Mouse (Mus musculus): ENCODE measurements around the gene Ndufc1.
"Not testable (repeated sequence)": the region's sequence is repeated elsewhere in the genome, so short reads cannot be mapped to it uniquely, and the experiment has no call there.

Ndufc1 gene

DNA sequence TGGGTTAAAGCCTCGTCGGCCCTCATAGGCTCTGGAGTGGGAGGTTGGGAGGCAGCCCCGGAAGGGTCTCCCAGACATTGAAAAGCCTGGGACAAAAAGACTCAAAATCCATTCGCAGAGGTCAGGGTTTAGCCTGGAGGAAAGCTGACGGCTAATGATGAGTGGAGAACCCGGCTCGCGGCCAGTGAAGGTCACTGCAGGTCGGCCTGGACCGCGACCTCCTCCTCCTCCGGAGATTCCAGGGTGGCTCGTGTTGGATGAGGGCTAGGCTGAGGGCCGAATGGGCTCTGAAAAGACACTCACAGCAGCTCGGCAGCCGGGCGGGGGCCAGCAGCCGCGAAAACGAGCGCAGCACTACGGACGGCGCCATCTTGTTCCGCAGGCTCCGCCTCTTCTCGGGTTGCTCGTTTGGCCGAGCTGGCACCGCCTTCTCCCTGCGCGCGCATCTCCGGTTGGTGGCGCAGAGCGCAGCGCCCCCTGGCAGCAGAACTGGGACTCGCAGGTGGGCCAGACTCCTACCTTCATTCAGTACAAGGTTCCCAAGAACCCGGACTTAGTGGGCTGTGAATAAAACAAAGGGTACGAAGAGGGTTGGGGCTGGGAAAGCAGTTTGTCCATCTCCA is at the start of gene Ndufc1:
Gene Ndufc1 (minus strand): TSS at position 428 of the 623 bp plus-strand sequence.
- peak; percentile 96 to 97 for DNase-seq (ENCODE audit: low spot score in 2 of 2)

DNA sequence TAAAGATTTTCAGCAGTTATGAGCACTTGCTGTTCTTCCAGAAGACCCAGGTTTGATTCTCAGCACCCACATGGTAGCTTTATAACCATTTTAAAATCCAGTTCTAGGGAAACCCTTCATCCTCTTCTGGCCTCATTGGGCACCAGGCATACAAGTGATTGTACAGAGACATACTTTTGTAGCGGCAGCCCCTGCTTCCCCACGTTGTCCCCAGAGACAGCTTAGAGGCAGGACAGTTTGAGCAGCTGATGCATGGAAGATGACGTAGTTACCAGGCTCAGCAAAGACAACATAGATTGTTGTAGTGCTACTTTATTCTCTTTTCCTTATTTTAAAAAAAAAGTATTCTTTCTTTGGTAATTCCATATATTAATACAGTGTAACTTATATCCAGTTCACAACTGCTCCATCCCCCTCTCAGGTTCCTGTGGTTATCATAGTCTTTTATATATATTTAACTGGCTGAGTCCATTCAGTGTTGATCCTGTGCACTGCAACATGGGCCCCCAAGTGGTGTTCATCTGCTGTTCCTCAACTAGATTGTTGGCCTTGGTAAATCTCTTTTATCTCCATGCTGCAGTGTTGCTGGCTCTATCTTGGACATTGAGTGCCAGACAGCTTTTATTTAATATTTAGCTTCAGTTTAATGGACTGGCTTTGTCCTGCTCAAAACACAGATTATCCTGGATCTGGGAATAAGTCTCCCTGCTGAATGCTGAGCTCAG is 26.2 kb upstream of the Ndufc1 start:
- DNase-seq (ENCODE audit: low spot score in 2 of 2) = no peak

DNA sequence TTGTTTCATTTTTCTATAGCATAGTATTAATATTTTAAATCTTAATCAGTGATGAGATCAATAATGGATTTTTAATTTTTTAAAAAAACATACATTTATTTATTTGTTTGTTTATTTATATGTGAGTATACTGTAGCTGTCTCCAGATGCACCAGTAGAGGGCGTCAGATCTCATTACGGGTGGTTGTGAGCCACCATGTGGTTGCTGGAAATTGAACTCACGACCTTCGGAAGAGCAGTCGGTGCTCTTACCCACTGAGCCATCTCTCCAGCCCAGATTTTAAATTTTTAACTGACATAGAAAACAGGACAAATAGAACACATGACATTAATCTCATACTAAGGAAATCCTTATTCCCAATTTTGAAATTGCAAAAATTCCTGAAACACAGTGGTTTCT is 25.6 kb upstream of the Ndufc1 start:
- DNase-seq (ENCODE audit: low spot score in 2 of 2) = not testable (repeated sequence)

DNA sequence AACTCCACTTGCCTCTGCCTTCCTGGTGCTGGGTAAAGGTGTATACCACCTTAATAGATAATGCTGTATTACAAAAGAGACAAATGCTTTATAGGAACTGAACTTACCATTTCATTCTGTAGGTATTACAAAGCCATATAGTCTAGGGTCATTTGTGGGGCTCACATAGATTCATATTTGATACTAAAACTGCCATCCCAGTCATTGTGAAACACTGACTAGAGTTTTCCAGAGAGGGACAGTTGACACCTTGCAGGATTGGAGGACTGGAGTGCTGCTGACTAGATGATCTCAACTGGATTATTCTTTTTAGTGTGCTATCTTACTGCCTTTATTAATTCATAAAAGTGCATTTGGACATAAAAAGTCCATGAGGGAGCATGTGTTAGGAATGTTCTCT is 16.6 kb upstream of the Ndufc1 start:
- DNase-seq (ENCODE audit: low spot score in 2 of 2) = no peak

DNA sequence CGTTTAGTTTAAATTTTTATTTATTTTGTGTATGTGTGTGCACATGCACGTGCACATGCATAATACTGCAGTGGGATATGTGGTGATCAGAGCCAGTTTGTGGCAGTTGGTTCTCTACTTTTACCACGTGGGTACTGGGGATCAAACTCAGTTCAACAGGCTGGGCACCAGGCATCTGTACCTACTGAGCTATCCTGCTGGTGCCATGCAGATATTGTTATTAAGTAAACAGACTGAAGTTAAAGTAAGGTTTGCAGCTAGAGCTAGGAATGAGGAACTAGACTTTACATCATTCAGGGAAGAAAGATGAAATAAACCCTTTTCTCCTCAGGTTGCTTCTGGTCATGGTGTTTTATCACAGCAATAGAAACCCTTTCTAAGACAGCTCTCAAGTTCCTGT is 13.1 kb upstream of the Ndufc1 start:
- no peak for DNase-seq (ENCODE audit: low spot score in 2 of 2)

DNA sequence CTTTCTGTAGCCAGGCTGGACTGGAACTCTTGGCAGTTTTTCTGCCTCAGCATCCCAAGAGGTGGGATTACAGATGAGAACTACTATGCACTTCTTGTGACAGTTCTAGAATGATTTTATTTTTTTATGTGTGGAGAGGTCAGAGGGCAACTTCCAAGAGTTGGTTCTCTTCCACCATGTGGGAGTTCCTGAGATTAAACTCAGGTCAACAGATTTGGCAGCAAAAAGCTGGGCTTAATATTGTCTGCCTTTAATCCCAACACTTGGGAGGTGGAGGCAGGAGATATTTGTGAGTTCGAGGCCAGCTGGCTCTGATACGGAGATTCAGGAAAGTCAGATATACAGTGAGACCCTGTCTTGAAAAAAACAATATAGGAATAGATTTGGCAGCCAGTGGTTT is 9.2 kb upstream of the Ndufc1 start:
- DNase-seq (ENCODE audit: low spot score in 2 of 2) = no peak

DNA sequence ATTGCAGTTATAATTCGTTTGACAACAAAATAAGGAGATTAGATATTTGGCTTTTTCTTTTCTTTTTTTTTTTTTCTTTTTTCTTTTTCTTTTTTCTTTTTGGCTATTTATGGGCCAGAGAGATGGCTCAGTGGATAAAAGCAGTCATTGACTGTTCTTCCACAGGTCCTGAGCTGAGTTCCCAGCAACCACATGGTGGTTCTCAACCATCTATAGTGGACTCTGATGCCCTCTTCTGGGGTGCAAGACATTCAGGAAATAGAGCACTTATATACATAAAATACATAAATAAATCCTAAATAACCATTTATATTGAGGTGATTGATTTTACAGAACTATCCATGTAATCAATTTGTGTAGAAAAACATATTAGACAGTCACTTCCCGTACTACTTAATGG is 8.7 kb upstream of the Ndufc1 start:
- no peak for DNase-seq (ENCODE audit: low spot score in 2 of 2)

DNA sequence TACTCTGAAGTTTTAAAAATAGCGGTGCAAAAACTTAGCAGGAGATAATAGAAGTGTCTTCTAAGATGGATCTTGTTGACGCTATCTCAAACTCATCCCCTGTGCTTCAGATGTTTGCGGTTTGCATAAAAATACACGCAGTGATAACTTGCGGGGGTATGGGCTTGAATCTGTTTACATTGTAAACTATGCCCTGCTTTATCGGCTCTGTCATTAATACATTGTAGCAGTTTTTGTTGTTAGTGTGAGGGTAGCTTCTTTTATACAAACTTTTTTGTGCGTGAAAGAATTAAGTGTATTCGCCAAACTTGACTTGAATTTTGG is 8.3 kb upstream of the Ndufc1 start:
- DNase-seq (ENCODE audit: low spot score in 2 of 2) = no peak

DNA sequence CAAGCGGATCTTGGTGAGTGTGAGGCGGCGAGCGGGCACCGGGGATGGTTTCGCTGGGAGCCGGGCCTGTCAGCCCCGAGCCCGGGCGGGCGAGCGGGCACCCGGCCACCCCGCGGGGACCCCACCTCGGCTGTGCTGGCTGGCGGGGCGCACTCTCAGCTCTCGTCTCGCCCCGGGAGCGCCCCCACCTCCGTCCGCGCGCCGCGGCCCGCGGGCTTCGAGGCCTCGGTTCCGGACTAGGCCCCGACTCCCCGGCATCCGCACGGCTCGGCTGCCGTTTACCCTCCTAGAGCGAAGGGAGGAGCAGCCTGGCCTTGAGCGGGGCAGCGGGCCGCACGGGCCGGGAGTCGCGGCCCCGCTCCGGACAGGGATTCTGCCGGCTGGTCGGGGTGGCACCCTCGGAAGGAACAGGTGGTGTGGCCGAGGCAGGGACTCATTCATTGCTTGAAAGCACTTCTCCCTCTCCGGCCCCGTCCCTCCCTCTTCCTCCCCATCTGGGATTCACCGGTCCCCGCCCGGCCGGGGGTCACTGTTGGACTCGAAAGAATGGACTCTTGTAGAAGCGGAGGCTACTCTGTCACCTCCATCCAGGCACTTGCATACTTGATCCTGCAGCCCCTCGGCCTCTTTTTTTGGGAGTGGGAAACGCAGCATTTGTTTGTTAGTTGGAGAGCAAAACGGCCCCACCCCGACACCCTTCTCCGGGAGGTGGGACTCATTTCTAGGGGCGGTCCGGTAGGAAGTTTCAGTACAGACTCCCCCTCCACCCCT is 7.8 kb upstream of the Ndufc1 start:
- peak in 1 of 2 experiments; percentile 27 for DNase-seq (ENCODE audit: low spot score in 2 of 2)

DNA sequence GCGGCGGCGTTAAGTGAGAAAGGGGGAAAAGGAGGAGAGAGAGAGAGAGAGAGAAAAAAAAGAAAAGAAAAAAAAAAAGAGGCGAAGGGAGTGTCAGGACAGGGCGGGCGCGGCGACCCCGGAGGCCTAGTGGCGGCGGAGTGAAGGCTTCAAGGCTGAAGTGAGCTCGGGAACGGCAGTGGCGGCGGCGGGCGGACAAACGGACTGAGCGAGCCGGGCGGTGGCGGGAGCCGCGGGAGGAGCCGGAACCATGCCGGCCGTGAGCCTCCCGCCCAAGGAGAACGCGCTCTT is 7.2 kb upstream of the Ndufc1 start:
- DNase-seq (ENCODE audit: low spot score in 2 of 2) = no peak

DNA sequence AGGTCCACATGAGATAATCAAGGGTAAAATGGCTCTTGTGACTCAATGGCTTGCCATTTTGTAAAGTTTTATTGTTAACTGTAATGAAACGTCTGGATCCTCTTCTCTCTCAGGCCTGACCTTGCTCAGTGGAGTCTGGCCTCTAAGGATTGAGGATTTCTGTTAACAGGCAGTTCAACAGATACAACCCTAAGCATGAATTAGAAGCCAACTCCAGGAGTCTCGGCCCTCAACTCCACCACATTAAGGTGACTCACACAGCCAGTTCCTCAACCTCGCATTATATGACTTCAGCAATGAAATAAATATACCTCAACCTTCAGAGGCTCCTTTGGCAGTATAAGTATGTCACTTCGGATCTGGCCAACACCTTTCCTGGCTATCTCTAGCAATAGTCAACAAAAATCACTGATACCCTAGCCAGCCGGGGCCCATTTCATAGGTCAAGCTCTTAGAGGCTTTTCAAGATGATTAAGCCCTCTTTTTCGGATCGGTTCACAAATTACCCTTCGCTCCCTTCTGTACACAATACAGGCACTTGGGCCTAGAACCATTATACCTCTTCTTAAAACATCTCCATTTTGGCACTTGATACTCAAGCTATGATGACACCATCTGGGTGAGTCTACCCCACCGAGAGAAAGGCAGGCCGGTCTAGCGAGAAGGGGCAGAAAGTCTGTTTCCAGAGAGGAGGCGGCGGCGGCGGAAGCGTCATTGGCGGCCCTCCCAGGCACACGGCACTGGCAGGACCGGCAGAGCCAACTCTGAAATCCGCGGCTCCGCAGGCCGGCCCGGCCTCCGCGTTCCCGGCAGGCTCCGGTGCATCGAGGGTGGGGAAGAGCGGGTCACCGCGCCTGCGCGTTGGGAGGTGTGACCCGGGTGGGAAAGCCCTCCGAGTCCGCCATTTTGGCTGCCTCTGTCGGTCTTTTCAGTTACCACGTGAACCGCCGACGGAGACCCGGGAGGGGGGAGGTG is 6.6 kb upstream of the Ndufc1 start, which contains the start of gene Naa15:
Gene Naa15 (plus strand): TSS at position 51 of the 975 bp plus-strand sequence.
- peak; percentile 90 to 95 for DNase-seq (ENCODE audit: low spot score in 2 of 2)

DNA sequence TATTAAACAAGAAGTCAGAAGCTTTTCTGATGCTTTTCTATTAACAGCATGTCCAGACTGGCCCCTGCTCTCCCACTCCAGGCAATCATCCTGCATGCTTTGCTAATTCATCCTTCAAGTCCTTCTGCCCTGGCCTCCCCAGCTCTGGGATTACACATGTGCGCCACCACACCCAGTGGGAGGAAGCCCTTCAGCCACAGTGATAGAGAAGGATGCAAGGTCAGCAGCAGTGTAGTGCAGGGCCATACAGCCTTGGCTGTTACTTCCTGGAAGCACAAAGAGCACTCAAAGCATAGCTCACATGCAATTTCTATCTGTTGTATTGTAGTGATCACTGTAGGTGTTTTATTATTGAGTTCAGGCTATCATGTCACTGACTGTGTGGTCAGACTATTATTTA is 4.5 kb upstream of the Ndufc1 start:
- DNase-seq (ENCODE audit: low spot score in 2 of 2) = no peak

DNA sequence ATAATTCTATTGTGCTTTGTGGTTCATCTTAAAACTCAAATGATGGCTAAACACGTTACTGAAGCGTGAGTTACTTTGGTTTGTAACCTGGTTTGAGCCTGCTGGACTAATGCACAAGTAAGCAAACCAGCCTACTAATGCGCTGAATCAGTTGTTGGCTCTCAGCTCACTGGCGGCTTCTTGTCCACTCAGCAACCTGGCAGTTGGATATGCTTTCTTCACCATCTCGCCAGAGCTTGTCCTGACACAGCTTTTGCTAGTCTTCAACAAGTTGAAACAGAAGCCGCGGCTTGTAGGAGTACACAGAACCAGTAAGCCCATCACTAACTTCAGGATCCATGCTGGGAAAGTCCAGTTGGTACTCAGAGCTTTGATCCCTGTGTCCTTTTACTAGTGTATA is 3.7 kb upstream of the Ndufc1 start:
- no peak for DNase-seq (ENCODE audit: low spot score in 2 of 2)

DNA sequence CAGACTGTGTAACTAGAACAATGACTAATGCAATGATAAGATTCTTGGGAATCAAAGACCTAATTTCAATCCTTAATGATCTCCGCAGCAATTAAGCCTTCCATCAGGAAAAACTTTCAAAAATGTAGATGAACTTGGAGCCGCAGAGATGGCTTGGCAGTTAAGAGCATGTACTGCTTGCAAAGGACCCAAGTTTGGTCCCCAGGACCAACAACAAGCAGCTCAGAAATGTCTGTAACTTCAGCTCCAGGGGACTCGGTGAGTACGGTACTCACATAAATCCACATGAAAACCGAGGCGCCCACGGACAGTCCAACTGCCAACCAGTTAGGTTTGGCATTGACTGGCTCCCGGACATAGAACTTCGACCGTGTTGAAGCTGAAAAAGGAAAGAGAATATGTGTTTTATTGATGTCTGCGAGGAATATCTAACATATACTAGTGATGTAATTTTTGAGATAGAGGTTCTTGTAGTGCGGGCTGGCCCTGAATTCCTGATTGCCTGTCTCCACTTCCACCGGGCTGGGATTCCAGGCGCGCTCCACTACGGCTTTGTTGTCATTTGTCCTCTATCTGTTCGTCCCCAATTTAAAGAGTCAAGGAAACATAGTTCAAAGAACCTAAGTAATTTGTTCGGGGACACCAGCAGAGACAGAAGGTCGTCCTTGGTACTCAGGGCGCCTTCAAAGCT is 773 bp downstream of the Ndufc1 start:
- no peak for DNase-seq (ENCODE audit: low spot score in 2 of 2)

DNA sequence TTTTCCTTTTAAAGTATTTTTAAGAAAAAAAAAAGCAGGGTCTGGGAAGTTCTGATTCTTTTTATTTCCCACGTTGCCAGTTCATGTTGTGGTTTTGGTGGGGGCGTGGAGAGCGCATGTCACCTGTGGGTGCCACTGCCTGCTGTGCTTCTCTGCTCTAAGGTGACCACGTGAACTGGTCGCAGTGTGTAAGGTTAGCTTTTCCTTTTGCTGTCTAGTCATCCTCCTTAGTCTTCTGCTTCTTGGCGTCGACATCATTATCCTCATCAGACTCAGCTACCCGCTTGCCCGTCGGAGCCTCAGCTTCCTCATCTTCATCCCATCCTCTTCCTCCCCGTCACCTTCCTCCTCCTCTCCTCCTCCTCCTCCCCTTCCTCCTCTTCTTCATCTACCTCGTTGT is 6.2 kb downstream of the Ndufc1 start:
- DNase-seq (ENCODE audit: low spot score in 2 of 2) = no peak

DNA sequence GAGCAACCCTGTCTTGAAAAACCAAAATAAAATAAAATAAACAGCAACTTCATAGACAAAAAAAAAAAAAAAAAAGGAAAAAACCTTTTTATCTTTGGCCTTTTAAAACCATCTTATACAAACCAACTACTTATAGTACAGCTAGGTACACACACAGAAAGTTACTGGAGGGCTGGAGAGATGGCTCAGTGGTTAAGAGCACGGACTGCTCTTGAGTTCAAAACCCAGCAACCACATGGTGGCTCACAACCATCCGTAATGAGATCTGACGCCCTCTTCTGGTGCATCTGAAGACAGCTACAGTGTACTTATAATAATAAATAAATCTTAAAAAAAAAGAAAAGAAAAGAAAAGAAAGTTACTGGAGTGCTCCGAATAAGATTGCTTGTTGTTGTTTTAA is 6.7 kb downstream of the Ndufc1 start:
- not testable (repeated sequence) for DNase-seq (ENCODE audit: low spot score in 2 of 2)

DNA sequence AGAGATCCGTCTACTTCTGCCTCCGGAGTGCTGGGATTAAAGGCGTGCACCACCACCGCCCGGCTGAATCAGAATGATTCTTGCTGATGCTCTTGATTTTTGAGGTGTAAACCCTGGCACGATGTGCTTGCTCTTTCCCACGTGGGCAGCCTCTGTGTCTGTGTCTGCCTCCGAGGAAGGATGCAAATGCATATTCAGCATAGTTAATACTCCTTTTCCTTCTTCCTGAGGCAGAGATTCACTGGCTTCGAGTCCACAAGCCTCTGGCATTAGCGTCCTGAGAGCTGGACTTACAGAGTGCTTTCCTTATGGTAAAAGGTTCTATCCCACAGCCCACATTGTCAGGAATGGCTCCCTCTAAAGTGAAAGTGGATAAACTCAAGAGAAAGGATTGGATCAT is 8.1 kb downstream of the Ndufc1 start:
- DNase-seq (ENCODE audit: low spot score in 2 of 2) = no peak

DNA sequence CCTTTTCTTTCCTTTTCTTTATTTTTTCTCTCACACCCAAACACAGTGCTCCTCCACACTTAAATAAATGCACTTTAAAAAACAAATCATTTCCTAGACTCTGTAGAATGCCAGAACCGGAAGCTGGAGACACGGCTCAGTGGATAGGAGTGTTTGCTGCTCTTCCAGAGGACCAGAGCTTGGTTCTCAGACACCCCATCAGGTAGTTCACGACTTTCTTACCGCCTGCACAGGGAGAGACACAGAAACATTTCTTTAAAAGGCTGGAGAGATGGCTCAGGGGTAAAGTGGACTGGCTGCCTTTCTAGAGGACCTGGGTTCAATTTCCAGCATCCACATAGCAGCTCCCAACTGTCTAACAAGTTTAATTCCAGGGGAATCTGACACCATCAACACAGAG is 9.3 kb downstream of the Ndufc1 start:
- DNase-seq (ENCODE audit: low spot score in 2 of 2) = no peak

DNA sequence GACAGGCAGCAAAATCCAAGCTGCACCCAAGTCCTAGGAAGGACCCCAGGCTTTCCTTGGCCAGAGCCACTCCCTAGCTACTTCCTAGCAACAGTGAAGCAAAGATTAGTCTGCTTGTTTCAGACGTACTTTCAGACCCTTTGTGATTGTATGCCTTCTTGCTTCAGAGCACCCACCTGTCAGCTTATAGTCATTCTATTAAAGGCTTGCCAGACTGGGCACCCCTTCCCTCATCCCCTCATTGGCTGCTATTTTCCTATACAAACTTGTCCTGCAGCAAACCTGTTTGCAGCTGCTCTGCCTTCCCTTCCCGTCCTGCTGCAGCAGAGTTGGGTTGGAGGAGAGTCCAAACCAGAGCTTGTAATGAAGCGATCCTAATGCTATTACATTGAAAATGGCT is 10.1 kb downstream of the Ndufc1 start:
- DNase-seq (ENCODE audit: low spot score in 2 of 2) = no peak

DNA sequence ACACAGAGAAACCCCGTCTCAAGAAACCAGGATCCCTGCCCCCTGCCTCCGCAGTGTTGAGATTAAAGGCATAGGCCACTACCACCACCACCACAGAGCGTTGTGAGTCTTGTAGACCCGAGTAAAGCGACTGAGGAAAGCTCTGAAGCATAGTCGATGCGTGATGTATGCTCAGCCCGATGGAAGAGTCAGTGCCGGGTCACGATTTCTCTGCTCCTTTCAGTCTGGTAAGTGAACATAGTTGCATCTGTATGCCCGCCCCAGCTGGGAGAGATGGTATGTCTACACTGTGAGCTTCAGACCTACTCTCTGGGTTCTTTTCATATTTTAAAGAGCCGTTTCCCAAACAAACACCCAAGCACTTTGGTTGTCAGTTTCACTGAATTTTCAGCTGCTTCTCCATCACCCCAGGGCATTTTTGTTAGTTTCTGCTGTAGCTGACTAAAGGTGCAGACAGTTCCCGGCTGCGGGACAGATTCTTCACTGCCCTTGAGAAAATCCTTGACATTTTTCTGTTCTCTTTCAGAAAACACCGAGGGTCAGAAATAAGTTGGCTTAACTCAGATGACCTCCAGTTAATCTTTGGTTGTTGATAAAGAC is 11.0 kb downstream of the Ndufc1 start:
- no peak for DNase-seq (ENCODE audit: low spot score in 2 of 2)

Data from frontal cortex, postnatal 25 days (tissue).